Mouse (Mus musculus): ENCODE data around the gene Frat2. TPM values are rescaled to one million over a fixed set of nuclear protein-coding genes. Genes with fewer than 3 reads are reported as not detected.

The Frat2 gene
- polyA plus RNA-seq, 1 experiment from 2014 or later: 12.4 TPM

DNA sequence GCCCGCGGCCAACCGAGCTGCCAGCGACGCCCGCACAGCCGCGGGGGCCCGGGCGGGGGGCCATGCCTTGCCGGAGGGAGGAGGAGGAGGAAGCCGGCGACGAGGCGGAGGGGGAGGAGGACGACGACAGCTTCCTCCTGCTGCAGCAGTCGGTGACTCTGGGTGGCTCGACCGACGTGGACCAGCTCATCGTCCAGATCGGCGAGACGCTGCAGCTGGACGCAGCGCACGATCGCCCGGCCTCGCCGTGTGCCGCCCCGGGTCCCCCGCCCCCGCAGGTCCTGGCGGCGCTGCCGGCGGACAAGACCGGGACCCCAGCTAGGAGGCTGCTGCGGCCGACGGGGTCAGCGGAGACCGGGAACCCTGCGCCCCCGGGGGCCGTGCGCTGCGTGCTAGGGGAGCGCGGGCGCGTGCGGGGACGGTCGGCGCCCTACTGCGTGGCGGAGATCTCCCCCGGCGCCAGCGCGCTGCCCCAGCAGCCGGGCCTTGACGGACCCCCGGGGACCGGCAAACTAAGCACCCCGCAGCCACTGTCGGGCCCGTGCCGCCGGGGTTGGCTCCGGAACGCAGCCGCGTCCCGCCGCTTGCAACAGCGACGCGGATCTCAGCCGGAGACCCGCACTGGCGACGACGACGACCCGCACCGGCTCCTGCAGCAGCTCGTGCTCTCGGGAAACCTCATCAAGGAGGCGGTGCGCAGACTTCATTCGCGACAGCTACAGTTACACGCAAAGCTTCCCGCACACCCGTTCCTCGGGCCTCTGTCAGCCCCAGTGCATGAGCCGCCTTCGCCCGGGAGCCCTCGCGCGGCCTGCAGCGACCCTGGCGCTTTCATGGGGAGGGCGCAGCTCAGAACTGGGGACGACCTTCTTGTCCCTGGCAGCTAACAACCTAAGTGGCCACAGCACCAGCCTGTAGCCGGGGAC is 17.6 kb downstream of the Frat2 start:
- Histone ChIP-seq H3K4me1 (peaks cover 38% of the 10 kb centered on the region), H3K4me3 (peak overlapping the region; percentile 83), H3K9ac (peak overlapping the region; percentile 89), H3K36me3 (ENCODE audit: poor library complexity, severe bottlenecking) (no peaks in the 10 kb centered on the region), H3K27me3 (0 out of 2 replicates have a peak, but pooled peaks cover 5% of the 10 kb centered on the region), H3K4me2 (peak overlapping the region; percentile 86), H3K27ac (peak overlapping the region; percentile 89), H3K9me3 (replicated peaks) (no peaks in the 10 kb centered on the region)
- under 1% methylated on average over 109 of the region's 112 CpGs for WGBS
- ATAC-seq: peak; percentile 63

DNA sequence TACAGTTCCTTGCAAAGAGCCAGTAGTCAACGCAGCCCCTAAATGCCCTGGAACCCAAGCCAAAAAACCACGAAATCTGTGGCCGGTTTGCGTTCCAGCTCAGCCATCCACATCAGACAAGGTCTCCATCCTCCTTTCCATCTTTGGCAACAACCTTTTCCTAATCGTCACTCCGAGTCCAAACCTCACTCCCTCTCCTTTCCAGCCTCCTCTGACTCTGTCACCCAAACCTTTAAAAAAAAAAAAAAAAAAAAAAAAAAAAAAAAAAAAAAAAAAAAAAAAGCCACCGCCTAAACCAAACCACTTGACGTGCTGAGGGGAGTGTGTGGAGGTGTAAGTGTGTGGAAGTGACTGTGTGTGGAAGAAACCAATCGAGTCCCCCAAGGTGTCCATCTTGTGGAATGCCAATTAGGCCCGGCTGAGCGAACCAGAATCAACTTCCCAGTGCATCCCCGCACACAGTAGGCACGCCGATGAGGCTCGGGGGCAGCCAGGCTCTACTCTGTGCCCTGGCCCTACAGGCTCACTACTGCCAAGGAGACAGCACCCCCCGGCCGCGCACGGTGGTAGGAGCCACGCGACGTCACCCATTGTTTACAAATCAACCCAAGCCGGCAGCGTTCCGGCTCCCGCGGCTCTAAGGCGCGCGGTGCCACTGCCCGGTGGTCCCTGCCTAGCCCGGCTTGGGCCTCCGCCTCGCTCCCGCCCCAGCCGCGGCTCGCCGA is 18.4 kb downstream of the Frat2 start, which contains the start of gene Frat1:
TSS of gene Frat1 (plus strand) at position 590 of the 725 bp plus-strand sequence.
- Histone ChIP-seq H3K4me1 (peaks cover 32% of the 10 kb centered on the region), H3K27ac (peak within 1 kb of the TSS; percentile 89), H3K4me2 (peak within 1 kb of the TSS; percentile 86), H3K4me3 (peak within 1 kb of the TSS; percentile 83), H3K9ac (peak within 1 kb of the TSS; percentile 89), H3K9me3 (replicated peaks) (no peaks in the 10 kb centered on the region), H3K27me3 (0 out of 2 replicates have a peak, but pooled peaks cover 5% of the 10 kb centered on the region), H3K36me3 (ENCODE audit: poor library complexity, severe bottlenecking) (no peaks in the 10 kb centered on the region)
- 1% methylated on average over 35 of the region's 39 CpGs for WGBS
- ATAC-seq: peak; percentile 95

DNA sequence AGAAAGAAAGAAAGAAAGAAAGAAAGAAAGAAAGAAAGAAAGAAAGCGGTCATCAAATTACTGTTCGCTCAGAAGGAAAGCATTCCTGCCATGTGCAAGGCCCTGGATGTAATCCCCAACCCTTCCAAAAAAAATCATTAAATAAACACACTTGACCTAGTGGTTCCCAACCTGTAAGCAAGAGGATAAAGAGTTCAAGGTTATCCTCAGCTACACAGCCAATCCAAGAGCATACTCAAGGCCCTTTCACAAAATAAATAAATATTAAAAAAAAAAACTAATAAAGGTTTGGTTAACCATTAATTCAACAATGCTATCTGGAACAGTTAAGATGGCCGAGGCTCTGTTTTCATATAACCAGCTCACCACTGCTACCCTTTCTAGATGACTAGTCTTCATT is 19.0 kb downstream of the Frat2 start:
- no peak for ATAC-seq
- H3K9ac ChIP-seq: peak overlapping the region; percentile 46; the same call in 1 of the 2 replicates
- WGBS: 61% methylated on average over 3 of the region's 3 CpGs

DNA sequence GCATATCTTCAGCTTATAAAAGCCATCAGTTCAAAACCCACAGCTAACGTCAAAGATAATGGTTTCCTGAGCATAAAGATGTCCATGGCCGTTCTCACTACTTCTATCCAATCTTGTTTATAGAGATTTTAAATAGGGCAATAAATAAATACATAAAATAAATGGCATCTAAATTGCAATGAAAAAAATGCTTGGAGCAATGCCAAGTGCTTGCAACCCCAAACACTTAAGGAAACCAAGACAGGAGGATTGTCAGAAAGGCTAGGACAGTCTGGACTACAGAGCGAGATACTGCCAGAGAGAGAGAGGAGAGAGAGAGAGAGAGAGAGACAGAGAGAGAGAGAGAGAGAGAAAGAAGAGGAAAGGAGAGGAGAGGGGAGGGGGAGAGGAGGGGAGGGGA is 21.4 kb downstream of the Frat2 start:
- Histone ChIP-seq H3K9me3 (replicated peaks) (no peaks in the 10 kb centered on the region), H3K27me3 (0 out of 2 replicates have a peak, but pooled peaks cover under 1% of the 10 kb centered on the region), H3K4me3 (no peak overlapping the region), H3K36me3 (ENCODE audit: poor library complexity, severe bottlenecking) (no peaks in the 10 kb centered on the region), H3K4me1 (peaks cover 9% of the 10 kb centered on the region), H3K27ac (no peak overlapping the region), H3K9ac (no peak overlapping the region), H3K4me2 (no peak overlapping the region)
- ATAC-seq: no peak
- 85% methylated on average over 3 of the region's 3 CpGs for WGBS

More for the DNA sequence above, 19.0 kb downstream of the Frat2 start:
- Histone ChIP-seq H3K27ac (peak overlapping the region; percentile 89), H3K9me3 (replicated peaks) (no peaks in the 10 kb centered on the region), H3K4me3 (peak overlapping the region; percentile 83), H3K4me2 (peak overlapping the region; percentile 86), H3K27me3 (0 out of 2 replicates have a peak, but pooled peaks cover 5% of the 10 kb centered on the region), H3K4me1 (peaks cover 32% of the 10 kb centered on the region), H3K36me3 (ENCODE audit: poor library complexity, severe bottlenecking) (no peaks in the 10 kb centered on the region)

DNA sequence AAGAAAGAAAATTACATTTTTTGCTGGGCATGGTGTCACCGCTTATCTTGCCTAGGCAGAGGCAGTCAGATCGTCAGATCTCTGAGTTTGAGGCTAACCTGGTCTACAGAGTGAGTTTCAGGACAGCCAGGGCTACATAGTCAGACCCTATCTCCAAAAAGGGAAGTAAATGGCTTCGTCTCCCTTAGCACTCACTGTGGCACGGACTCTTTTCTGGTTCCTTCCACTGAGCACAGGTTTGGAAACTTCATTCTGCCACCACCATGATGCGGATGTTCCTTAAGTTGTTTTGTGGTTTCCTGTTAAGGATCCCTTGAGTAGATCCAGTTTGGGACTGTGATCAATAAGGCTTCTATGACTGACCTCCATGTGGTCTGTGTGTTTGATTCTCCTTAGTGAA is 23.0 kb downstream of the Frat2 start:
- Histone ChIP-seq H3K4me2 (no peak overlapping the region), H3K9me3 (replicated peaks) (no peaks in the 10 kb centered on the region), H3K4me1 (peaks cover 5% of the 10 kb centered on the region; the same call in 1 of the 2 replicates), H3K36me3 (ENCODE audit: poor library complexity, severe bottlenecking) (no peaks in the 10 kb centered on the region), H3K27me3 (no peaks in the 10 kb centered on the region; the same call in 1 of the 2 replicates), H3K9ac (no peak overlapping the region), H3K27ac (no peak overlapping the region), H3K4me3 (no peak overlapping the region)
- 86% methylated on average over 5 of the region's 5 CpGs for WGBS
- no peak for ATAC-seq

DNA sequence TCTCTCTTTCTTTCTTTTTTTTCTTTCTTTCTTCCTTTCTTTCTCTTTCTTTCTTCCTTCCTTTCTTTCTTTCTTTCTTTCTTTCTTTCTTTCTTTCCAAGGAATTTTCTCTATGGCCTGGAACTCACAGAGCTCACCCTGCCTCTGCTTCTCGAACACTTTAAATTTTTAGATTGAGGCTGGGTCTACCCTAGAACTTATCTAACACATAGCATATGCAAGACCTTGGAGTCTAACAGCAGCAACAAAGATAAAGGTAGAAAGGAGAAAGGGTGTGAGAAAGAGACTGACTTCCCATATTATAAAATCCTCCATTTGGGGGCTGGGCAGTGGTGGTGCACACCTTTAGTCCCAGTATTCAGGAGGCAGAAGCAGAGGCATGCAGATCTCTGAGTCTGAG is 25.3 kb downstream of the Frat2 start:
- no peak overlapping the region for H3K9ac ChIP-seq
- no peak overlapping the region for H3K27ac ChIP-seq
- no peaks in the 10 kb centered on the region for H3K4me1 ChIP-seq
- ATAC-seq: no peak
- WGBS: 88% methylated on average over 1 of the region's 1 CpGs
- H3K27me3 ChIP-seq: no peaks in the 10 kb centered on the region; the same call in 1 of the 2 replicates
- no peaks in the 10 kb centered on the region for H3K9me3 ChIP-seq (replicated peaks)
- no peak overlapping the region for H3K4me3 ChIP-seq
- no peaks in the 10 kb centered on the region for H3K36me3 ChIP-seq (ENCODE audit: poor library complexity, severe bottlenecking)
- no peak overlapping the region for H3K4me2 ChIP-seq

DNA sequence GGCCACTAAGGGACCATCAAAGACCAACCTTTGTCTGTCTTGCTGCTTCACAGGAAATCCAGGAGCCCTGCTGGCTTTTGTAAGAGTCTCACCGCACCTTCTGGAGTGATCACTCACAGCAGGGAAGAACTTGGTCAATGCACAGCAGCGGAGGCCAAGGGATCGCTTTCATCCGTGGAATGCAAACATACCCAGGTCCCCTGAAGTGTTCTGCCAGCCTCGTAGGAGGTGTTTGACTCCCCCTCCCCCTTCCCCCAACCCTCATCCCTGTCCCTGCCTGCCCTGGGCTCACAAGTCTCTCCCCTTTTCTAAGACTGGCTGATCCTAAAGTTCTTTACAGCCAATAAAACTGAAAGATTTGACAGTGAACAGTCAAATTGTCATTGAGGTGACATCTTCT is 26.5 kb downstream of the Frat2 start:
- H3K36me3 ChIP-seq (ENCODE audit: poor library complexity, severe bottlenecking): no peaks in the 10 kb centered on the region
- H3K27me3 ChIP-seq: no peaks in the 10 kb centered on the region; the same call in 1 of the 2 replicates
- no peak overlapping the region for H3K4me3 ChIP-seq
- no peaks in the 10 kb centered on the region for H3K9me3 ChIP-seq (replicated peaks)
- ATAC-seq: no peak
- H3K4me2 ChIP-seq: no peak overlapping the region
- no peak overlapping the region for H3K9ac ChIP-seq
- H3K4me1 ChIP-seq: no peaks in the 10 kb centered on the region
- H3K27ac ChIP-seq: no peak overlapping the region
- 7% methylated on average over 5 of the region's 5 CpGs for WGBS

DNA sequence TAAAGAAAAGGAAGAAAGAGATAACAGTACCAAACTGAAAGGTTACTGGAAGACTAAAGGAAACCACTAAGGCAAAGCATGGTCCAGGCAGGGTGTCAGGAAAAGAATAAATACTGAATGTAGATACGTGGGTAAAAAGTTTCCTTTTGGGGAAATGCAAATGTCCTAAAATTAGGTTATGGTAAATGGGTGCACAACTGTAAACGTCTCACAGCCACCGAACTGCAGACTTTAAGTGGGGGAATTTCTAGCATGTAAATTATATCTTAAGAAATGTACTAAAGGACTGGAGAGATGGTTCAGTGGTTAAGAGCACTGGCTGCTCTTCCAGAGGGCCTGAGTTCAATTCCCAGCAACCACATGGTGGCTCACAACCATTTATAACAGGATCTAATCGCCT is 29.2 kb downstream of the Frat2 start:
- Histone ChIP-seq H3K4me1 (no peaks in the 10 kb centered on the region), H3K9me3 (replicated peaks) (no peaks in the 10 kb centered on the region), H3K4me2 (no peak overlapping the region), H3K27ac (no peak overlapping the region), H3K36me3 (ENCODE audit: poor library complexity, severe bottlenecking) (no peaks in the 10 kb centered on the region), H3K27me3 (no peaks in the 10 kb centered on the region; the same call in 1 of the 2 replicates), H3K4me3 (no peak overlapping the region), H3K9ac (no peak overlapping the region)
- no peak for ATAC-seq
- 88% methylated on average over 4 of the region's 4 CpGs for WGBS

DNA sequence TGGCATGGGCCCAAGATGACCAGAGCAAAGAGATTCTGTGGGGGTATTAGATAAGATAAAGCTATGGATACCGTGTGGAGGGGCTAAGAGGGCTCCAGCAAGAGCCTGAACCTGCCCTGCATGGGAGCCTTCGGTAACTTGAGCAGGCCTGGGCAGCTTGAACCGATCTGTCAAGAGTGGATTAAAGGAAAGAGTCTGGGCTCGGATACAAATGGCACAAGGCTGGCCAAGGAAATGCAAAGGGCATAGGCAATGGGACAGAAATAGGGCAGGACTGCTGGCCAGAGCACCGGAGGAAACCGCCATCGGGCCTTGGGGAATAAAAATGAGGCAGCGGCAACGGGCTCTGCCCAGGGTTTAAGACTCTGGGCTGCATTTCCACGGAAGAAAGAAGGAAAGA is 30.6 kb downstream of the Frat2 start:
- no peaks in the 10 kb centered on the region; the same call in 1 of the 2 replicates for H3K27me3 ChIP-seq
- H3K4me1 ChIP-seq: no peaks in the 10 kb centered on the region
- no peak for ATAC-seq
- H3K4me3 ChIP-seq: no peak overlapping the region
- no peak overlapping the region for H3K9ac ChIP-seq
- WGBS: 62% methylated on average over 10 of the region's 10 CpGs
- no peaks in the 10 kb centered on the region for H3K9me3 ChIP-seq (replicated peaks)
- no peaks in the 10 kb centered on the region for H3K36me3 ChIP-seq (ENCODE audit: poor library complexity, severe bottlenecking)
- H3K27ac ChIP-seq: no peak overlapping the region
- no peak overlapping the region for H3K4me2 ChIP-seq

DNA sequence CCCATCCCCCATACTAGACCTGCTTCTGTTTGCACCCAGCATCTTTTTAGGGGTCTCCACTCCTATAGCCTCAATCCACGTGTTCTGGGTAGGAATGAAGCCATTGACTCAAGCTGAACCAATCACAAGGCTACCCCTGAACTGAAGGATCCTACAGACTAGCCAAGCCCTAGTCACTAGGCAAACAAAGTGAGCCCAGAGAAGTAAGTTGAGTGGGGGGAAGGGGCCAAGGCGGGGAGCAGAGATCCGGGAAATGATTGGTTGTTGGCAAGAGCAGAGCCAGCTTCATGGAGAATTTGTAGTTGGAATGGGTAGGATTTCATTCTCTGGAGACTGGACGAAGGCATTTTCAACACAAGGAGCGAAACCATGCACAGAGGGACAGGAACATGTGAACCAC is 31.0 kb downstream of the Frat2 start:
- ATAC-seq: no peak
- Histone ChIP-seq H3K4me3 (no peak overlapping the region), H3K36me3 (ENCODE audit: poor library complexity, severe bottlenecking) (no peaks in the 10 kb centered on the region), H3K9me3 (replicated peaks) (no peaks in the 10 kb centered on the region), H3K27ac (no peak overlapping the region), H3K4me1 (no peaks in the 10 kb centered on the region), H3K27me3 (no peaks in the 10 kb centered on the region; the same call in 1 of the 2 replicates), H3K9ac (no peak overlapping the region), H3K4me2 (no peak overlapping the region)
- WGBS: 70% methylated on average over 5 of the region's 5 CpGs

DNA sequence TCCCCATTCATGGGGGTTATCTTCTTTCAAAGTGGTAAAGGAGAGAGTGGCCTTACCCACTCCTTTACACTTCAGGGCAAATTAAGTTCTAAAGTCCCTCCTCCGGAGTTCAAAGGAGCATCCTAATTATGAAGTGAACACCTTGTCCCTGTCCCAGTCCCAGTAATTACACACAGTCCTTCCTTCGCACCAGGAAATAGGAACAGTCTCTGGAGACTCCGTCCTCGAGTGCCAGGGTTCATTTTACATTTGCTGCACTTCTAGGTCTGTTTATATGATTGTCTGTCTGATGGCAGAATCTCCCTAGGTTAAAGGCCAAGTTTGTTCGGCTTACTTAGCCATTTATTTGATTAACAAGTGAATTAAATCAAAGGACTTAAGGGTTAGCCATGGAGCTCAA is 31.5 kb downstream of the Frat2 start:
- H3K4me1 ChIP-seq: no peaks in the 10 kb centered on the region
- no peak overlapping the region for H3K4me2 ChIP-seq
- H3K9ac ChIP-seq: no peak overlapping the region
- no peak for ATAC-seq
- no peak overlapping the region for H3K27ac ChIP-seq
- no peaks in the 10 kb centered on the region for H3K9me3 ChIP-seq (replicated peaks)
- no peaks in the 10 kb centered on the region; the same call in 1 of the 2 replicates for H3K27me3 ChIP-seq
- no peaks in the 10 kb centered on the region for H3K36me3 ChIP-seq (ENCODE audit: poor library complexity, severe bottlenecking)
- 81% methylated on average over 5 of the region's 5 CpGs for WGBS
- no peak overlapping the region for H3K4me3 ChIP-seq

DNA sequence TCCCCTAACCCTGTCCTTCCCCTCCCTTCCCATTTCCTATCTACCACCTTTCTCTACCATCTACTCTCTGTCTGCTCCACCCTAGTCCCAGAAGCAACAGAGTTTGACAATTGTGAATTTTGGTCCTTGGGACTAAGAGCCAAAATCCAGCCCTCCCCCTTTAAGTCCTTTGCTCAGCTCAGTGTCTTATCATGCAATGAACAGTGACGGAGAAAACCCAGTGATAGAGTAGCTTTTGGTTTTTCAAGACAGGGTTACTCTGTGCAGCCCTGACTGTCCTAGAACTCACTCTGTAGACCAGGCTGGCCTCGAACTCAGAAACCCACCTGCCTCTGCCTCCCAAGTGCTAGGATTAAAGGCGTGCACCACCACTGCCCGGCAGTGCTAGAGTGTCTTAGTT is 34.6 kb downstream of the Frat2 start:
- WGBS: 88% methylated on average over 4 of the region's 4 CpGs

More for the DNA sequence above, 34.6 kb downstream of the Frat2 start:
- no peak overlapping the region for H3K4me3 ChIP-seq
- no peaks in the 10 kb centered on the region for H3K27me3 ChIP-seq
- no peak overlapping the region for H3K9ac ChIP-seq
- ATAC-seq: no peak
- H3K4me1 ChIP-seq: no peaks in the 10 kb centered on the region
- H3K27ac ChIP-seq: no peak overlapping the region
- no peaks in the 10 kb centered on the region for H3K36me3 ChIP-seq (ENCODE audit: poor library complexity, severe bottlenecking)
- no peaks in the 10 kb centered on the region for H3K9me3 ChIP-seq (replicated peaks)
- H3K4me2 ChIP-seq: no peak overlapping the region

Data from forebrain, embryonic 13.5 days (tissue).